In the genomic region with DNA sequence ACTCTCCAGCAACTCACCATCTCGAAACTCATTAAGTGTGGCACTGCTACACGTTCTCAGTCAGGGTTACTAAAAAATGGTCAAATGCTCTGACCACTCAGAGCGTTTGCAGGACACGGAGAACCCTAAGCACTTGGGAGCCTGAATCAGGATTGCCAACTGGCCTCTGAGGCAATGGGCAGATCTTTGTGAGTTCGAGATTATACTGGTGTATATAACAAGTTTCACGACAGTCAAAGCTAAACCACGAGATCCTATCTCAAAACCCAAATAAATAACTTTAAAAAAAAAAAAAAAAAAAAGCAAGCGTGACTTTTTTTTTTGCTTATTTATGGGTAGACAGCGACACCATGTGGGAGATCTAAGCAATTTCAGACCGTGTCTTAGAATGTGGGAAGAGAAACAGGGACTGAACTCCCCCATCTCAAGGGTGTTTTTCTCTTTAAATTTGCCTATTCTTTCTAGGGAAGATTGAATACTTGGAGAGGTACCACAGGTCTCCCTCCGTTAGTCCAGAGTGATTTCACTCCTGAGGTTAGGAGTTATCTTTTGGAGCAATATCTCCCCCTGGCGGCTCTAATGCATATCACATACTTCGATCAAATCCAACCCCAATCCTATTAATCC, we compare ENCODE assay signal across 8 mouse cellular contexts. TPM values are rescaled to one million over a fixed set of nuclear protein-coding genes. Genes with fewer than 3 reads are reported as not detected.
A peak's percentile ranks its signal among the peaks of the same experiment; 100 is the strongest.
DNase-seq lines count a peak whose midpoint lies in the region; ATAC-seq lines count a peak whose summit lies in the region.

No protein-coding gene starts in this region.

- 0 out of 2 replicates have a peak, but pooled peaks cover 14% of the 10 kb centered on the region for H3K27me3 ChIP-seq in embryonic facial prominence, embryonic 13.5 days
- no peaks in the 10 kb centered on the region for H3K27me3 ChIP-seq in hindbrain, embryonic 11.5 days (ENCODE audit: control insufficient read depth, insufficient read depth, low read length)
- peaks cover 39% of the 10 kb centered on the region for H3K27me3 ChIP-seq in limb, embryonic 12.5 days
- H3K27me3 ChIP-seq in midbrain, embryonic 14.5 days (ENCODE audit: control insufficient read depth, insufficient read depth, low read length) = no peaks in the 10 kb centered on the region

- H3K4me1 ChIP-seq in embryonic facial prominence, embryonic 13.5 days = peaks cover 9% of the 10 kb centered on the region
- no peaks in the 10 kb centered on the region for H3K4me1 ChIP-seq in hindbrain, embryonic 11.5 days (replicated peaks; ENCODE audit: control insufficient read depth, insufficient read depth, low read length)
- H3K4me1 ChIP-seq in limb, embryonic 12.5 days (replicated peaks) = peaks cover 11% of the 10 kb centered on the region
- peaks cover 6% of the 10 kb centered on the region; the same call in 1 of the 2 replicates for H3K4me1 ChIP-seq in midbrain, embryonic 14.5 days (ENCODE audit: control insufficient read depth, insufficient read depth, low read length)

- DNase-seq in frontal cortex, postnatal 25 days (ENCODE audit: low spot score in 2 of 2) = no peak
- peak; percentile 70 for DNase-seq in R1 (ENCODE audit: low read depth, low spot score)
- DNase-seq in hindbrain, embryonic 11.5 days (ENCODE audit: low spot score) = peak; percentile 78
- peak; percentile 85 for DNase-seq in midbrain, embryonic 14.5 days
- DNase-seq in thymus, postnatal 14 days = peak; percentile 50

- no peak overlapping the region for H3K27ac ChIP-seq in embryonic facial prominence, embryonic 13.5 days
- H3K27ac ChIP-seq in hindbrain, embryonic 11.5 days (ENCODE audit: low read depth, low read length) = no peak overlapping the region
- H3K27ac ChIP-seq in limb, embryonic 12.5 days = no peak overlapping the region
- no peak overlapping the region for H3K27ac ChIP-seq in midbrain, embryonic 14.5 days (replicated peaks; ENCODE audit: low read depth, low read length)

- peak; percentile 52; the same call in 1 of the 2 replicates for ATAC-seq in frontal cortex, adult (ENCODE audit: low TSS enrichment)
- no peak for ATAC-seq in embryonic facial prominence, embryonic 13.5 days (ENCODE audit: insufficient number of reproducible peaks, insufficient read depth, low FRiP score, low TSS enrichment, low read depth)
- ATAC-seq in hindbrain, embryonic 11.5 days (ENCODE audit: low FRiP score) = peak; percentile 23
- ATAC-seq in limb, embryonic 12.5 days (ENCODE audit: insufficient number of reproducible peaks, insufficient read depth, low FRiP score, low TSS enrichment, low read depth) = 0 out of 2 replicates have a peak, but pooled peaks have one; percentile 6
- peak; percentile 22; the same call in 1 of the 2 replicates for ATAC-seq in midbrain, embryonic 14.5 days (ENCODE audit: low FRiP score, low TSS enrichment)

- no peaks in the 10 kb centered on the region for H3K36me3 ChIP-seq in embryonic facial prominence, embryonic 13.5 days
- no peaks in the 10 kb centered on the region for H3K36me3 ChIP-seq in hindbrain, embryonic 11.5 days (ENCODE audit: control insufficient read depth, insufficient read depth, low read length)
- no peaks in the 10 kb centered on the region for H3K36me3 ChIP-seq in limb, embryonic 12.5 days
- H3K36me3 ChIP-seq in midbrain, embryonic 14.5 days (ENCODE audit: control insufficient read depth, insufficient read depth, low read length) = no peaks in the 10 kb centered on the region

- peak overlapping the region; percentile 73 for H3K9ac ChIP-seq in embryonic facial prominence, embryonic 13.5 days
- H3K9ac ChIP-seq in hindbrain, embryonic 11.5 days (ENCODE audit: low read depth, low read length) = peak overlapping the region; percentile 55; the same call in 1 of the 2 replicates
- H3K9ac ChIP-seq in limb, embryonic 12.5 days (replicated peaks) = peak overlapping the region; percentile 65
- H3K9ac ChIP-seq in midbrain, embryonic 14.5 days (replicated peaks; ENCODE audit: low read length) = peak overlapping the region; percentile 53

- H3K4me2 ChIP-seq in embryonic facial prominence, embryonic 13.5 days = peak overlapping the region; percentile 93
- H3K4me2 ChIP-seq in hindbrain, embryonic 11.5 days (replicated peaks; ENCODE audit: low read depth, low read length) = peak overlapping the region; percentile 82
- peak overlapping the region; percentile 87 for H3K4me2 ChIP-seq in limb, embryonic 12.5 days
- H3K4me2 ChIP-seq in midbrain, embryonic 14.5 days (ENCODE audit: low read length) = peak overlapping the region; percentile 70

- H3K4me3 ChIP-seq in embryonic facial prominence, embryonic 13.5 days = peak overlapping the region; percentile 48
- peak overlapping the region; percentile 38 for H3K4me3 ChIP-seq in hindbrain, embryonic 11.5 days (ENCODE audit: low read depth, low read length)
- H3K4me3 ChIP-seq in limb, embryonic 12.5 days (replicated peaks) = peak overlapping the region; percentile 50
- peak overlapping the region; percentile 35 for H3K4me3 ChIP-seq in midbrain, embryonic 14.5 days (replicated peaks; ENCODE audit: low read depth, low read length)

- WGBS in embryonic facial prominence, embryonic 13.5 days = 4% methylated on average over 13 of the region's 13 CpGs
- 5% methylated on average over 13 of the region's 13 CpGs for WGBS in hindbrain, embryonic 11.5 days
- WGBS in limb, embryonic 12.5 days = 5% methylated on average over 13 of the region's 13 CpGs
- WGBS in midbrain, embryonic 14.5 days = 4% methylated on average over 13 of the region's 13 CpGs

- no peaks in the 10 kb centered on the region for H3K9me3 ChIP-seq in embryonic facial prominence, embryonic 13.5 days
- H3K9me3 ChIP-seq in hindbrain, embryonic 11.5 days (ENCODE audit: control insufficient read depth, low read length) = no peaks in the 10 kb centered on the region
- H3K9me3 ChIP-seq in limb, embryonic 12.5 days = no peaks in the 10 kb centered on the region
- H3K9me3 ChIP-seq in midbrain, embryonic 14.5 days (ENCODE audit: control insufficient read depth, low read length) = no peaks in the 10 kb centered on the region

RNA-seq across cellular contexts. Expression of gene Gm5134, which starts 2.8 kb away (rescaled TPM):
- polyA plus RNA-seq in embryonic facial prominence, embryonic 13.5 days (2015; fragmentation: Nextera tagmentation; extraction: Ambion mirVana) = not detected in 2 replicates
- polyA plus RNA-seq in hindbrain, embryonic 11.5 days (2014; fragmentation: Nextera tagmentation; extraction: Ambion mirVana) = 0.22 TPM in 1 of 2 replicates, not detected in the other
- polyA plus RNA-seq in limb, embryonic 12.5 days (2016; fragmentation: Nextera tagmentation; extraction: Ambion mirVana) = not detected in 2 replicates
- polyA plus RNA-seq in midbrain, embryonic 14.5 days (2014; fragmentation: Nextera tagmentation; extraction: Ambion mirVana) = not detected in 2 replicates

RNA-seq across cellular contexts. Expression of gene Vpreb3, which starts 8.7 kb away (rescaled TPM):
- 0.37 and 1.1 TPM in 2 replicates for polyA plus RNA-seq in embryonic facial prominence, embryonic 13.5 days (2015; fragmentation: Nextera tagmentation; extraction: Ambion mirVana)
- 0.43 TPM in 1 of 2 replicates, not detected in the other for polyA plus RNA-seq in hindbrain, embryonic 11.5 days (2014; fragmentation: Nextera tagmentation; extraction: Ambion mirVana)
- polyA plus RNA-seq in limb, embryonic 12.5 days (2016; fragmentation: Nextera tagmentation; extraction: Ambion mirVana) = 0.50 and 0.71 TPM in 2 replicates
- not detected in 2 replicates for polyA plus RNA-seq in midbrain, embryonic 14.5 days (2014; fragmentation: Nextera tagmentation; extraction: Ambion mirVana)

RNA-seq across cellular contexts. Expression of gene Gm867, which starts 11.1 kb away (rescaled TPM):
- polyA plus RNA-seq in embryonic facial prominence, embryonic 13.5 days (2015; fragmentation: Nextera tagmentation; extraction: Ambion mirVana) = 0.61 TPM in 1 of 2 replicates, not detected in the other
- polyA plus RNA-seq in hindbrain, embryonic 11.5 days (2014; fragmentation: Nextera tagmentation; extraction: Ambion mirVana) = 1.3 and 2.0 TPM in 2 replicates
- polyA plus RNA-seq in limb, embryonic 12.5 days (2016; fragmentation: Nextera tagmentation; extraction: Ambion mirVana) = 0.32 and 0.50 TPM in 2 replicates
- 0.22 and 0.53 TPM in 2 replicates for polyA plus RNA-seq in midbrain, embryonic 14.5 days (2014; fragmentation: Nextera tagmentation; extraction: Ambion mirVana)

RNA-seq across cellular contexts. Expression of gene Mmp11, which starts 15.2 kb away (rescaled TPM):
- 123 and 136 TPM in 2 replicates for polyA plus RNA-seq in embryonic facial prominence, embryonic 13.5 days (2015; fragmentation: Nextera tagmentation; extraction: Ambion mirVana)
- polyA plus RNA-seq in hindbrain, embryonic 11.5 days (2014; fragmentation: Nextera tagmentation; extraction: Ambion mirVana) = 32.2 and 36.1 TPM in 2 replicates
- polyA plus RNA-seq in limb, embryonic 12.5 days (2016; fragmentation: Nextera tagmentation; extraction: Ambion mirVana) = 96.8 and 107 TPM in 2 replicates
- polyA plus RNA-seq in midbrain, embryonic 14.5 days (2014; fragmentation: Nextera tagmentation; extraction: Ambion mirVana) = 13.3 and 16.5 TPM in 2 replicates

RNA-seq across cellular contexts. Expression of gene Chchd10, which starts 18.6 kb away (rescaled TPM):
- polyA plus RNA-seq in embryonic facial prominence, embryonic 13.5 days (2015; fragmentation: Nextera tagmentation; extraction: Ambion mirVana) = 9.4 and 9.5 TPM in 2 replicates
- polyA plus RNA-seq in hindbrain, embryonic 11.5 days (2014; fragmentation: Nextera tagmentation; extraction: Ambion mirVana) = 8.0 and 9.3 TPM in 2 replicates
- polyA plus RNA-seq in limb, embryonic 12.5 days (2016; fragmentation: Nextera tagmentation; extraction: Ambion mirVana) = 5.5 and 8.0 TPM in 2 replicates
- polyA plus RNA-seq in midbrain, embryonic 14.5 days (2014; fragmentation: Nextera tagmentation; extraction: Ambion mirVana) = 44.2 and 76.8 TPM in 2 replicates

Comparison
In these comparisons a context has a peak if more than half of its experiments do, and no peak if none do; other contexts are left out.
1. DNase-seq: peak in R1 (single experiment), hindbrain, embryonic 11.5 days (single experiment), midbrain, embryonic 14.5 days (single experiment) and thymus, postnatal 14 days (single experiment); none in frontal cortex, postnatal 25 days (0 of 2).
2. Peak in every context shown above with its lines, with median percentiles within 50 percentile points of each other: H3K4me2 ChIP-seq, H3K4me3 ChIP-seq and H3K9ac ChIP-seq.